Mouse (Mus musculus) MEL (cell line): ENCODE data around the gene Immp2l. TPM values are rescaled to one million over a fixed set of nuclear protein-coding genes. Genes with fewer than 3 reads are reported as not detected.

Source experiments
- DNase-seq: peaks from one replicate; pipeline ENCODE4 v3.0.0; 2011; ENCODE audit warnings: low read depth, low spot score
- H3K27ac ChIP-seq: 2 replicates; pipeline ENCODE4 v1.5.1; 2012; ENCODE audit warnings: low read depth, mild to moderate bottlenecking, control low read depth, low read length, moderate library complexity; ENCODE audit not compliant: control insufficient read depth
- H3K27me3 ChIP-seq, 2 experiments: fragments of 150-350 bp in 1 of 2; sonication (generic) in 1 of 2; 2 replicates each; pipeline ENCODE4 v1.6.1; 2012; ENCODE audit warnings: low read length in 2 of 2, mild to moderate bottlenecking in 2 of 2, improper control_type of control experiment in 1 of 2, moderate library complexity in 1 of 2; ENCODE audit not compliant: insufficient read depth in 2 of 2, control insufficient read depth in 1 of 2
- H3K36me3 ChIP-seq, 2 experiments: 2 replicates each; pipeline ENCODE4 v1.6.1; 2012 to 2014; ENCODE audit warnings: low read length in 2 of 2, improper control_type of control experiment in 1 of 2, inconsistent platforms in 1 of 2, mild to moderate bottlenecking in 1 of 2; ENCODE audit not compliant: insufficient read depth in 2 of 2, control insufficient read depth in 1 of 2
- H3K4me1 ChIP-seq, 2 experiments: fragments of 150-350 bp in 1 of 2; sonication (generic) in 1 of 2; 2 replicates each; pipeline ENCODE4 v1.6.1; 2012; ENCODE audit warnings: low read length in 2 of 2, improper control_type of control experiment in 1 of 2, mild to moderate bottlenecking in 1 of 2; ENCODE audit not compliant: insufficient read depth in 2 of 2, control insufficient read depth in 1 of 2
- H3K4me3 ChIP-seq, 2 experiments: fragments of 150-350 bp in 1 of 2; sonication (generic) in 1 of 2; 2 replicates each; pipeline ENCODE4 v1.5.1; 2012; ENCODE audit warnings: low read depth in 2 of 2, low read length in 2 of 2, mild to moderate bottlenecking in 2 of 2, moderate library complexity in 2 of 2, control low read depth in 1 of 2, improper control_type of control experiment in 1 of 2; ENCODE audit not compliant: control insufficient read depth in 1 of 2, insufficient read depth in 1 of 2
- H3K79me2 ChIP-seq: 2 replicates; pipeline ENCODE4 v1.6.1; 2012; ENCODE audit warnings: mild to moderate bottlenecking, low read length, moderate library complexity; ENCODE audit not compliant: control insufficient read depth, poor library complexity, insufficient read depth
- H3K9ac ChIP-seq: 2 replicates; pipeline ENCODE4 v1.6.1; 2012; ENCODE audit warnings: low read depth, mild to moderate bottlenecking, control low read depth, low read length, moderate library complexity; ENCODE audit not compliant: control insufficient read depth, poor library complexity, severe bottlenecking
- H3K9me3 ChIP-seq: fragments of 150-350 bp; sonication (generic); replicated peaks from 2 replicates; pipeline ENCODE4 v1.6.1; 2012; ENCODE audit warnings: mild to moderate bottlenecking, low read length, improper control_type of control experiment, moderate library complexity; ENCODE audit not compliant: insufficient read depth
- E2F4 ChIP-seq: IDR thresholded peaks from 2 replicates; pipeline ENCODE4 v1.6.1; 2011; ENCODE audit warnings: low read depth, low read length, improper control_type of control experiment, borderline replicate concordance
- ELF1 ChIP-seq: IDR thresholded peaks from 2 replicates; pipeline ENCODE4 v1.6.1; 2014; ENCODE audit warnings: low read depth, mild to moderate bottlenecking, inconsistent platforms, low read length, improper control_type of control experiment, moderate library complexity
- GABPA ChIP-seq: IDR thresholded peaks from 2 replicates; pipeline ENCODE4 v1.6.1; 2012; ENCODE audit warnings: low read depth, mild to moderate bottlenecking, inconsistent platforms, low read length, improper control_type of control experiment, moderate library complexity
- GATA1 ChIP-seq: IDR thresholded peaks from 2 replicates; pipeline ENCODE4 v1.6.1; 2011; ENCODE audit warnings: low read depth, low read length, improper control_type of control experiment
- JUND ChIP-seq: IDR thresholded peaks from 2 replicates; pipeline ENCODE4 v1.6.1; 2011; ENCODE audit warnings: low read depth, mild to moderate bottlenecking, improper control_type of control experiment, low read length
- MAZ ChIP-seq: IDR thresholded peaks from 2 replicates; pipeline ENCODE4 v1.6.1; 2012; ENCODE audit warnings: low read depth, mild to moderate bottlenecking, inconsistent platforms, low read length, improper control_type of control experiment
- MYC ChIP-seq: IDR thresholded peaks from 2 replicates; pipeline ENCODE4 v1.6.1; 2011; ENCODE audit warnings: low read depth, mild to moderate bottlenecking, low read length, improper control_type of control experiment, moderate library complexity
- POLR2AphosphoS2 ChIP-seq: IDR thresholded peaks from 2 replicates; pipeline ENCODE4 v1.6.1; 2011; ENCODE audit warnings: low read length, improper control_type of control experiment
- POLR2AphosphoS5 ChIP-seq: IDR thresholded peaks from 2 replicates; pipeline ENCODE4 v1.6.1; 2012; ENCODE audit warnings: low read depth, borderline replicate concordance, mild to moderate bottlenecking, inconsistent platforms, low read length, moderate library complexity, mixed read lengths
- SMC3 ChIP-seq: IDR thresholded peaks from 2 replicates; pipeline ENCODE4 v1.6.1; 2011; ENCODE audit warnings: low read depth, low read length, improper control_type of control experiment
- TAL1 ChIP-seq: IDR thresholded peaks from 2 replicates; pipeline ENCODE4 v1.6.1; 2012; ENCODE audit warnings: mild to moderate bottlenecking, inconsistent platforms, low read length, moderate library complexity, mixed read lengths
- TBP ChIP-seq: IDR thresholded peaks from 2 replicates; pipeline ENCODE4 v1.8.0; 2011; ENCODE audit warnings: low read depth, low read length, improper control_type of control experiment
- UBTF ChIP-seq: IDR thresholded peaks from 2 replicates; pipeline ENCODE4 v1.6.1; 2012; ENCODE audit warnings: low read depth, mild to moderate bottlenecking, inconsistent platforms, low read length, improper control_type of control experiment, moderate library complexity, borderline replicate concordance; ENCODE audit not compliant: insufficient read depth
- USF1 ChIP-seq: IDR thresholded peaks from 2 replicates; pipeline ENCODE4 v1.6.1; 2014; ENCODE audit warnings: low read depth, mild to moderate bottlenecking, inconsistent platforms, low read length, improper control_type of control experiment, moderate library complexity
- USF2 ChIP-seq, 2 experiments: IDR thresholded peaks; 2 replicates each; pipeline ENCODE4 v1.6.1; 2011 to 2012; ENCODE audit warnings: improper control_type of control experiment in 2 of 2, low read length in 2 of 2, borderline replicate concordance in 1 of 2, inconsistent platforms in 1 of 2, low read depth in 1 of 2, mild to moderate bottlenecking in 1 of 2; ENCODE audit not compliant: insufficient read depth in 1 of 2
- ZMIZ1 ChIP-seq: IDR thresholded peaks from 2 replicates; pipeline ENCODE4 v1.6.1; 2012; ENCODE audit warnings: low read depth, mild to moderate bottlenecking, inconsistent platforms, low read length, improper control_type of control experiment, moderate library complexity
- ZNF384 ChIP-seq: IDR thresholded peaks from 2 replicates; pipeline ENCODE4 v1.6.1; 2012; ENCODE audit warnings: low read depth, mild to moderate bottlenecking, inconsistent platforms, low read length, improper control_type of control experiment
- polyA plus RNA-seq, 2 experiments: library from polyadenylated mRNA; stranded (reverse) in 1 of 2; unstranded in 1 of 2; fragments of >175 nt in 1 of 2; fragments of >200 nt in 1 of 2; gene quantifications; 2 replicates each; pipeline versions ENCODE4 v1.2.1 to v1.2.4; 2012; ENCODE audit warnings: low replicate concordance in 2 of 2, low read depth in 1 of 2; ENCODE audit not compliant: insufficient read length in 2 of 2, insufficient read depth in 1 of 2, missing spikeins in 1 of 2
- total RNA-seq: library from RNA; depleted of rRNA; stranded (reverse); fragments of 300-350 nt; gene quantifications from 2 replicates; pipeline ENCODE4 v1.2.3, GENCODE M21; 2012

Gene Immp2l
- total and polyA plus RNA-seq, 3 experiments: 4.0 to 5.0 TPM; not detected in 1

- Histone ChIP-seq H3K27ac (no peak overlapping the region), H3K9me3 (no peaks in the 10 kb centered on the region)
These were observed 265.2 kb downstream of the Immp2l start for GRCm38 (mm10) chr12:41289047-41289446.

GRCm38 (mm10) chr12:41307015-41307414 lies 283.1 kb downstream of the Immp2l start:
- no peaks in the 10 kb centered on the region for H3K9me3 ChIP-seq
- H3K9ac ChIP-seq: no peak overlapping the region
- no peaks in the 10 kb centered on the region for H3K27me3 ChIP-seq
- no peak overlapping the region for H3K27ac ChIP-seq
- H3K79me2 ChIP-seq: no peaks in the 10 kb centered on the region
- DNase-seq: no peak
- no peaks in the 10 kb centered on the region for H3K36me3 ChIP-seq
- H3K4me3 ChIP-seq: no peak overlapping the region
- TF ChIP-seq GATA1 (no peak), JUND (no peak), MAZ (no peak), GABPA (no peak), TAL1 (no peak), ELF1 (no peak), POLR2AphosphoS5 (no peak), MYC (no peak), SMC3 (no peak), TBP (no peak), ZNF384 (no peak), E2F4 (no peak), ZMIZ1 (no peak), POLR2AphosphoS2 (no peak), USF1 (no peak)
- H3K4me1 ChIP-seq: no peaks in the 10 kb centered on the region

More at GRCm38 (mm10) chr12:41289047-41289446, 265.2 kb downstream of the Immp2l start:
- Histone ChIP-seq H3K36me3 (no peaks in the 10 kb centered on the region), H3K4me3 (no peak overlapping the region), H3K9ac (no peak overlapping the region), H3K79me2 (no peaks in the 10 kb centered on the region), H3K27me3 (no peaks in the 10 kb centered on the region), H3K4me1 (no peaks in the 10 kb centered on the region)
- no peak for DNase-seq
- TF ChIP-seq UBTF (no peak), USF2 (IDR thresholded peaks at IDR 0.05; ENCODE audit: borderline replicate concordance in 1 of 2, insufficient read depth in 1 of 2, low read depth in 1 of 2, low read length in 2 of 2) (no peak), POLR2AphosphoS2 (no peak), USF1 (no peak), ELF1 (no peak), TBP (no peak), JUND (no peak), GABPA (no peak)
